Mouse (Mus musculus) heart, embryonic 11.5 days (tissue): ENCODE measurements around the gene Furin. TPM values are rescaled to one million over a fixed set of nuclear protein-coding genes. Genes with fewer than 3 reads are reported as not detected.

Experiments
- ATAC-seq: fragments of 200-750 bp; cut with Nextera tagmentation; replicated peaks from 2 replicates; pipeline ENCODE4 v1.8.0; 2017; ENCODE audit warnings: moderate library complexity; ENCODE audit not compliant: insufficient number of reproducible peaks, low FRiP score, low TSS enrichment
- H3K27ac ChIP-seq: fragments of 300-500 bp; sonication (generic); 2 replicates; pipeline ENCODE4 v1.5.1; 2014; ENCODE audit warnings: mild to moderate bottlenecking, low read depth, low read length
- H3K27me3 ChIP-seq: fragments of 300-500 bp; sonication (generic); 2 replicates; pipeline ENCODE4 v1.6.1; 2014; ENCODE audit warnings: mild to moderate bottlenecking, low read length, mixed read lengths; ENCODE audit not compliant: control insufficient read depth, insufficient read depth
- H3K36me3 ChIP-seq: fragments of 300-500 bp; sonication (generic); 2 replicates; pipeline ENCODE4 v1.6.1; 2014; ENCODE audit warnings: mild to moderate bottlenecking, low read length, moderate library complexity, mixed read lengths; ENCODE audit not compliant: control insufficient read depth, insufficient read depth
- H3K4me1 ChIP-seq: fragments of 300-500 bp; sonication (generic); 2 replicates; pipeline ENCODE4 v1.6.1; 2014; ENCODE audit warnings: low read length; ENCODE audit not compliant: control insufficient read depth, insufficient read depth
- H3K4me2 ChIP-seq: fragments of 300-500 bp; sonication (generic); 2 replicates; pipeline ENCODE4 v1.6.1; 2014; ENCODE audit warnings: mild to moderate bottlenecking, moderate library complexity
- H3K4me3 ChIP-seq: fragments of 300-500 bp; sonication (generic); 2 replicates; pipeline ENCODE4 v1.5.1; 2014; ENCODE audit warnings: low read depth, low read length
- H3K9ac ChIP-seq: fragments of 300-500 bp; sonication (generic); 2 replicates; pipeline ENCODE4 v1.6.1; 2014; ENCODE audit warnings: mild to moderate bottlenecking, low read depth, low read length, moderate library complexity
- H3K9me3 ChIP-seq: fragments of 300-500 bp; sonication (generic); replicated peaks from 2 replicates; pipeline ENCODE4 v1.6.1; 2016; ENCODE audit warnings: low read length; ENCODE audit not compliant: control insufficient read depth
- WGBS: fragments of 180-500 bp; shearing (Covaris S2); extraction: QIAGEN DNeasy Blood & Tissue Kit; methylation state at CpG from one replicate; pipeline ENCODE4 v1.1.7; 2014; ENCODE audit not compliant: insufficient replicate concordance; 5-methylcytosine and 5-hydroxymethylcytosine counted together
- polyA plus RNA-seq: library from polyadenylated mRNA; unstranded; fragments of >200 nt; fragmentation: Nextera tagmentation; extraction: Ambion mirVana; gene quantifications from 2 replicates; pipeline ENCODE4 v1.2.1, GENCODE M21; 2014

Gene Furin
- polyA plus RNA-seq, 1 experiment from 2014 or later: 23.5 TPM

DNA sequence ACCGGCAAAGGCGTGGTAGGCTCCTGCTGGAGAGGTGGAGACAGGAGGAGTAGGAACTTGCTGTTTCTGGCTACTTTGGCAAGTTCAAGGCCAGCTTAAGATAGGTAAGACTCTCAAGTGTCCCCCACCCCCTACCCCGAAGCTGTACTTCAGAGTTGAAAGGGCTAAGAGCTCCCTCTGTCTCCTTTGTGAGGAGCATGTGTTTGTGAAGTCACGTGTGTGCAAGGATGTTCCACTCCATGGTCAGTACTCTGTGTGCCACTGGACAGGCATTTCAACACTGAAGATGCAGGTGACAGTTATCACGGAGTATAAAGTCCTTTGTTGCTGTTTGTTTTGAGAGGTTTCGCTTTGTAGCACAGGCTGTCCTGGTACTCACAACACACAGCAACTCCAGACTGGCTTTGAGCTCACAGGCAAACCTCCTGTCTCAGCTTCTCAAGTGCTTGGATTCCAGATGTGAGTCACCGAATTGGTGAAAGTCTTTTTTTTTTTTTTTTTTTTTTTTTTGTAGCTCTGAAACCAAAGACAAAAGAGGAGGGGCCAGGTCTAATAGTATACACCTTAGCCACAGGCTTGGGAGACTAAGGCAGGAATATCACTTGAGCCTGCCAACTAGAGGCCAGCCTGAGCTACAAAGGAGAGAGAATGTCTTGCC lies 41.1 kb upstream of the Furin start:
- H3K4me2 ChIP-seq: peak overlapping the region; percentile 29
- no peak for ATAC-seq
- H3K27ac ChIP-seq: peak overlapping the region; percentile 83
- 26% methylated on average over 7 of the region's 7 CpGs for WGBS
- H3K4me1 ChIP-seq: peaks cover 65% of the 10 kb centered on the region
- peak overlapping the region; percentile 60 for H3K9ac ChIP-seq
- H3K36me3 ChIP-seq: no peaks in the 10 kb centered on the region
- no peak overlapping the region for H3K4me3 ChIP-seq
- no peaks in the 10 kb centered on the region for H3K9me3 ChIP-seq
- H3K27me3 ChIP-seq: no peaks in the 10 kb centered on the region

DNA sequence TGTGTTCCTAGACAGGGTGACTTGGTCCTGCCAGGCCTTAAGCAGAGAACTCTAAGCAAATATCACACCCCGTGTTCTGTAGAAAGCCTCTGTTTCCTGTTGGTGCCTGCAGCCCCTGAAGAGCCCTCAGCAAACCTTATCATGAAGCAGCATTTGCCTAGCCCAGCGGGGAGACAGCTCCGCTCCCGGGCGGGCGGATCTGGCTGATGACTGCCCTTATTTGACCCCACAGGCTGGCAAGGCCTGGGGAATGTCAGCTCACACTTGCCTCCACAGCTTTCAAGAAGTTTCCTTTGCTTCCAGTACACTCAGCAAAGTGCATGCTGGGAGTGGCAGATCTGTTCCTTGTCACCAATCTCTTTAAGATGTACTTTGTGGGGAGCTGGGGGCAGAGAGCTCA lies 40.3 kb upstream of the Furin start:
- H3K9ac ChIP-seq: peak overlapping the region; percentile 60; the same call in 1 of the 2 replicates
- H3K27me3 ChIP-seq: no peaks in the 10 kb centered on the region
- under 1% methylated on average over 6 of the region's 6 CpGs for WGBS
- H3K4me3 ChIP-seq: no peak overlapping the region
- 0 out of 2 replicates have a peak overlapping the region, but pooled peaks have one; percentile 24 for H3K4me2 ChIP-seq
- ATAC-seq: peak; percentile 78
- no peaks in the 10 kb centered on the region for H3K9me3 ChIP-seq
- peak overlapping the region; percentile 83 for H3K27ac ChIP-seq
- peaks cover 59% of the 10 kb centered on the region for H3K4me1 ChIP-seq
- H3K36me3 ChIP-seq: no peaks in the 10 kb centered on the region

DNA sequence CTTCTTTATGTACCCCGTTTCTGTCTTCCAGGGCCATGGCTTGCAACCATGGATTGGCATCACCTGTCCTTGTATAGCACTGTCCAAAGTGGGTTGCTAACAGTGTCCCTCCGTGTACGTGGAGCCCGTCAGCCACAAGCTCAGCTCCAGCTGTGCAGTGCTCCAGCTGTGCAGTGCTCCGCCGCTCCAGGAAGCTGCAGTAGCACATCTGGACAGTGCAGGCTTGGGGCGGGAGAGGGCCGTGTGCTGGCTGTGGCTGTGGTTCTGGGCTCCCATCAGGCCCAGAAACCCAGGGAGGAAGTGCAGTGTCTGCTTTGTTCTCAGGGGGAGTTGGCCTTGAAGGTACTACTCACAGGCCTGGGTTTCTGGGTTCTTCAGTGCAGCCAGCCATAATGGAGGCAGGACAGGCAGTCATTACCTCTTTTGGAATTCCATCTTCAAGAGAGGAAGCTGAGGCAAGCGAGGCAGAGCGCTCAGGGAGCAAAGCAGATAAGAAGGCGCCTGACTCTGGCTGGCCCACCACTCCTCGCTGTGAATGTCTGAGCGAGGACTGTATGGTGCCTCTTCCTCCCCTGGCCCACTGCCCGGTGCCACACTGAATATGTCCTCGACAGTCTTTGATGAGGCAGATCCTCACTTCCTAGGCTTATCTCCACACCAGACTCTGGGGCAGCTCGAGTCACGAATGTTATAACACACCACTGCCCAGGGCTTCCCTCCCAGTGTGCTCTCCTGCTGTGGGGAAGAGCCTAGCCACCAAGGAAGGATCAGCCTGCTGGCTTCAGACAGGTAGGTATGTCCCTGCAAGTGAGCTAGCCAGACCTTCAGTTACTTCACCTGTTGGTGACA lies 39.4 kb upstream of the Furin start:
- no peaks in the 10 kb centered on the region for H3K36me3 ChIP-seq
- peak overlapping the region; percentile 83 for H3K27ac ChIP-seq
- peak; percentile 57 for ATAC-seq
- WGBS: 19% methylated on average over 17 of the region's 17 CpGs
- no peaks in the 10 kb centered on the region for H3K9me3 ChIP-seq
- no peaks in the 10 kb centered on the region for H3K27me3 ChIP-seq
- peak overlapping the region; percentile 24 for H3K4me2 ChIP-seq
- peak overlapping the region; percentile 46; the same call in 1 of the 2 replicates for H3K9ac ChIP-seq
- no peak overlapping the region for H3K4me3 ChIP-seq
- H3K4me1 ChIP-seq: peaks cover 56% of the 10 kb centered on the region

GRCm38 (mm10) chr7:80443124-80443523 lies 37.9 kb upstream of the Furin start:
- ATAC-seq: no peak
- H3K4me1 ChIP-seq: peaks cover 61% of the 10 kb centered on the region
- 75% methylated on average over 3 of the region's 3 CpGs for WGBS
- no peak overlapping the region for H3K4me3 ChIP-seq
- H3K36me3 ChIP-seq: no peaks in the 10 kb centered on the region
- H3K9ac ChIP-seq: peak overlapping the region; percentile 22; the same call in 1 of the 2 replicates
- no peaks in the 10 kb centered on the region for H3K9me3 ChIP-seq
- H3K27me3 ChIP-seq: no peaks in the 10 kb centered on the region
- no peak overlapping the region for H3K4me2 ChIP-seq
- peak overlapping the region; percentile 41; the same call in 1 of the 2 replicates for H3K27ac ChIP-seq

DNA sequence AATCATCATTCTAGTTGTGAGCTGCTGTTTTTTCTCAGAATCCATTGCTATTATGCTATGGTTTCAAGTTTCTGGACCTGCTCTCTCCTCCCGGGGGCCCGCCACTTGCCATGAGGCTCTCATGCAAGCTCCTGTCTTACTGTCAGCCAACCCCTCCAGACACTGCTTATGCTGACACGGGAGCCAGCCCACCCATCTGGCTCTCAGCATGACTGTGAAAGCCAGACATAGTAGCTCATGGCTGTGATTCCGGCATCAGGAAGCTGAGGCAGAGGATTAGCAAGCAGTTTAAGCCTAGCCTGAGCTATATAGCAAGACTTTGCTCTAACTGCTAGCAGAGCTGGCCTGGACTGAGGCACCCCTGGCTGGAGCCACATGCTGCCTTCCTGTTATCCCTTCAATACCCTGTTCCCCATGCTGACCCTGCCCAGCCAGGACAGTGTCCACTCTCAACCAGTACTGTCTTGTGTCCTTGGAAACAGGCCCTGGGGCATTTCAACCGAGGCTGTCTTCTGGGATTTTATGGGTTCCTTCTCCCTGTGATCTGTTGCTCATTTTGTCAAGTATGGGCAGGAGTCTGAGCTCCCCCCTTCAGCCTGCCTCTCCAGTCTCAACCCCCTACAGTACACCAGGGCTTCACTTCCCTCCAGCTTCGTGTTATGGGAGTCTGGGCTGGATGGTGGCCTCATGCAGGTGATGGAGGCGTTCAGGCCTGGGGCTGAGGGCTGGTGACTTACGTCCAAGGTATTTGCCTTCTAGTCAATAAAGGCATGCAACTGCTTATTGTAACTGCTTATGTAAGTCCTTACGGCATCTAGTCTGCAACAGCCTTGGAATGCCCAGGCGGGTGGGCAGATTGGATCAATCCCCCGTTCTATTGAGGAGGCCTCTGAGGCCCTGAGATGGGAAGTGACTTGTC lies 37.0 kb upstream of the Furin start:
- Histone ChIP-seq H3K4me3 (no peak overlapping the region), H3K4me2 (no peak overlapping the region), H3K9ac (no peak overlapping the region; the same call in 1 of the 2 replicates), H3K27ac (0 out of 2 replicates have a peak overlapping the region, but pooled peaks have one; percentile 35), H3K9me3 (no peaks in the 10 kb centered on the region), H3K4me1 (peaks cover 61% of the 10 kb centered on the region), H3K36me3 (no peaks in the 10 kb centered on the region), H3K27me3 (no peaks in the 10 kb centered on the region)
- ATAC-seq: no peak
- WGBS: 59% methylated on average over 11 of the region's 11 CpGs

DNA sequence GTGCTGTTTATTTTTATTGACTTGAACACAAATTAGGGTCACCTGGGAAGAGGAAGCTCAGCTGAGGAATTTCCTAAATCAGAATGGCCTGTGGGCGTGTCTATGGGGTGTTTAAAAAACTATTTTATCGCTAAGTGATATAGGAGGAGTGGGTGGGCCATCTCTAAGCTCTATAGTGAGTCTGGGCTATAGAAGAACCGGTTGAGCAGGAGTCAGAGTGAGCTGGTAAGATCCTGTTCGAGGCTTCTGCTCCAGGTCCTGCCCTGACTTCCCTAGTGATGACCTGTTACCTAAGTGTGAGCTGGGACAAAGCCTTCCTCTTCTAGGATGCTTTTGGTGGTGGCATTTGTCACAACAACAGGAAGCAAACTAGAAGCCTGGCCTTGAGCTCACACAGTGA lies 35.4 kb upstream of the Furin start:
- no peaks in the 10 kb centered on the region for H3K36me3 ChIP-seq
- H3K9me3 ChIP-seq: no peaks in the 10 kb centered on the region
- no peak overlapping the region for H3K4me2 ChIP-seq
- peaks cover 47% of the 10 kb centered on the region for H3K4me1 ChIP-seq
- WGBS: 60% methylated on average over 4 of the region's 4 CpGs
- no peak overlapping the region for H3K9ac ChIP-seq
- no peaks in the 10 kb centered on the region for H3K27me3 ChIP-seq
- ATAC-seq: no peak
- H3K27ac ChIP-seq: no peak overlapping the region
- H3K4me3 ChIP-seq: no peak overlapping the region

DNA sequence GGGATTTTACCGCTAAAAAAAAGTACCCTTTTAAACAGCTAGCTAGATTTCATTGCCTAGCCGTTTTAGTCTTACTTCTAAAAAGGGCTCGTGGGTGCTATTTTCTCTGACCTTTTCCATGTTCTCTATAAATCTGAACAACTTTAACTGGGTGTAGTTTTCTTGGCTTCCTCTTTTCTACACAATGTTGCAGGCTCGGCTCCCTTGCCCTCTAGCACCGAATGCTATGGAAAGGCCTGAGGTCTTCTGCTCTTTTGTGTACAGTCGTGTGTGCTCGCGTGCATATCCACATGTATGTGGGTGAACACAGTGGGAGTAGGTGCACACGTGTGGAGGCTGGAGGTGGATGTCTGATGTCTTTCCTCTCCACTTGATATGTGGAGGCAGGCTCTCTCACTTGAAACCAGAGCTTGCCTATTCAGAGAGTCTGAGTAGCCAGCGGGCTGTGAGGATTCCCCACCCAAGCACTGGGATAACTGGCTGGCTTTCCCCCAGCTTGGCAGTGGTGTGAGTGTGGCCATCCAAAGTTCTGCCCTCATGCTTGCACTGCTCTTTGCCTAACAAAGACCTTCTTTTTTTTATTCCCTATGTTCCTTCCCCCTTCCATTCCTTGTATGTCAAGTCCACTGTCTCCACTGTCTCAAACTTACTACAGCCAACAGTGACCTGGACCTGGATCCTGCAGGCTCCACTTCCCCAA lies 34.7 kb upstream of the Furin start:
- no peak for ATAC-seq
- Histone ChIP-seq H3K9ac (no peak overlapping the region), H3K27ac (peak overlapping the region; percentile 25; the same call in 1 of the 2 replicates), H3K4me2 (no peak overlapping the region), H3K9me3 (no peaks in the 10 kb centered on the region), H3K27me3 (no peaks in the 10 kb centered on the region), H3K4me1 (peaks cover 47% of the 10 kb centered on the region), H3K36me3 (no peaks in the 10 kb centered on the region), H3K4me3 (no peak overlapping the region)
- WGBS: 81% methylated on average over 10 of the region's 10 CpGs
